Comparison of ENCODE assay signal across 9 mouse cellular contexts in the genomic region with DNA sequence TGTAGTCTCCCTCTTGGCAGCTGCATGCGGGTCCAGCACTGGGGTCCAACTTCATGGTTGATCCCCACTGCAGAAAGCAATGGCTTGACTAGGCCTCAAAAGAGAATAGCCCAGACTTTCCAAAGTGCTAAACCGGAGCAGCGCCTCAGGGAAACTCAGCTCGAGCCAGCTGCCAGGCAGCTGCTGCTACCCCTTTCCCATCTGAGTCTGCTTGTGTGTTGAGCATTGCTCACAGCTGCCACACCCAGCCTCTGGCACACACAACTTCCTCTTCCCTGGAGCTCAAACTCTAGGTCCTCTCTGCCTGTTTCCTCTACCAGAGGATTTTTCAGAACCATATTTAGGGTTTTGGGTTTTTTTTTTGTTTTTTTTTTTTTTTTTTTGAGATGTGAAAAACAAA.
DNase-seq lines count a peak whose midpoint lies in the region; TF ChIP-seq lines count a peak whose summit lies in the region.
"Had no signal": no experiment of that assay in that cellular context is flagged by ENCODE, and none has a peak within 500 bp of the region (broad histone marks: within the 10 kb centered on the region; RNA-seq: fewer than 3 reads in every experiment).

No protein-coding gene starts in this region.

- H3K27ac ChIP-seq in spleen, adult 2 months (ENCODE audit: insufficient read depth, low read length): 0 out of 2 replicates have a peak overlapping the region, but pooled peaks have one; percentile 42
- peak overlapping the region; percentile 67 for H3K27ac ChIP-seq in brown adipose tissue, adult 24 weeks (replicated peaks; ENCODE audit: low read depth, low read length)
- H3K27ac ChIP-seq in hindbrain, embryonic 10.5 days: no peak overlapping the region
- H3K27ac ChIP-seq: heart, embryonic 15.5 days had no signal

- no peaks in the 10 kb centered on the region for H3K9me3 ChIP-seq in hindbrain, embryonic 10.5 days
- H3K9me3 ChIP-seq: heart, embryonic 15.5 days had no signal

- TF ChIP-seq CTCF in spleen, adult 2 months (IDR thresholded peaks at IDR 0.05; ENCODE audit: extremely low read depth, insufficient read depth, insufficient read length, insufficient replicate concordance): no peak

- no peak overlapping the region for H3K4me3 ChIP-seq in spleen, adult 2 months (ENCODE audit: extremely low read depth, insufficient read depth, insufficient read length)
- no peak overlapping the region for H3K4me3 ChIP-seq in brown adipose tissue, adult 24 weeks (ENCODE audit: insufficient read depth, low read depth, low read length)
- H3K4me3 ChIP-seq in myocyte: no peak overlapping the region
- H3K4me3 ChIP-seq in hindbrain, embryonic 10.5 days: no peak overlapping the region
- H3K4me3 ChIP-seq: heart, embryonic 15.5 days had no signal

- no peak for TF ChIP-seq POLR2A in spleen, adult 2 months (IDR thresholded peaks at IDR 0.05; ENCODE audit: low read depth, low read length)
- TF ChIP-seq POLR2A in myocyte (IDR thresholded peaks at IDR 0.05; ENCODE audit: insufficient read length, low read depth): peak; percentile 40

- no peak overlapping the region for H3ac ChIP-seq in myocyte (ENCODE audit: control insufficient read depth, insufficient read length)

- H3K27me3 ChIP-seq in spleen, adult 2 months (ENCODE audit: control insufficient read depth, insufficient read depth, low read length): no peaks in the 10 kb centered on the region
- no peaks in the 10 kb centered on the region for H3K27me3 ChIP-seq in myocyte (ENCODE audit: control insufficient read depth, insufficient read depth, insufficient read length)
- H3K27me3 ChIP-seq in hindbrain, embryonic 10.5 days (ENCODE audit: insufficient read depth, poor library complexity, severe bottlenecking): no peaks in the 10 kb centered on the region
- H3K27me3 ChIP-seq: heart, embryonic 15.5 days had no signal

- peaks cover 3% of the 10 kb centered on the region; the same call in 1 of the 2 replicates for H3K4me1 ChIP-seq in spleen, adult 2 months (ENCODE audit: control insufficient read depth, insufficient read depth, insufficient read length)
- no peaks in the 10 kb centered on the region for H3K4me1 ChIP-seq in brown adipose tissue, adult 24 weeks (ENCODE audit: control insufficient read depth, insufficient read depth, insufficient read length, low read length)
- H3K4me1 ChIP-seq in hindbrain, embryonic 10.5 days (replicated peaks): 0 out of 2 replicates have a peak, but pooled peaks cover 7% of the 10 kb centered on the region

- H3K36me3 ChIP-seq in spleen, adult 2 months (ENCODE audit: control insufficient read depth, insufficient read depth, low read length): no peaks in the 10 kb centered on the region
- H3K36me3 ChIP-seq in myocyte (ENCODE audit: control insufficient read depth, insufficient read depth): no peaks in the 10 kb centered on the region
- no peaks in the 10 kb centered on the region for H3K36me3 ChIP-seq in hindbrain, embryonic 10.5 days
- H3K36me3 ChIP-seq: heart, embryonic 15.5 days had no signal

- intact Hi-C loops in heart, postnatal 10 days (cut with DNase I): no loop called here
- intact Hi-C loops in left cerebral cortex, postnatal 14 days (cut with DNase I): no loop called here

- WGBS in spleen, adult 2 months: 44% methylated on average over 4 of the region's 4 CpGs
- 71% methylated on average over 4 of the region's 4 CpGs for WGBS in hindbrain, embryonic 10.5 days

- peak overlapping the region; percentile 62 for H3K4me2 ChIP-seq in myocyte (ENCODE audit: low read depth)
- H3K4me2 ChIP-seq: heart, embryonic 15.5 days had no signal

- no peaks in the 10 kb centered on the region for H3K79me2 ChIP-seq in myocyte (ENCODE audit: control insufficient read depth, insufficient read depth)

- peak in 1 of 2 experiments; percentile 17 for DNase-seq in spleen, adult 2 months (ENCODE audit: low read depth in 1 of 2, low spot score in 2 of 2)
- DNase-seq in spleen, postnatal 4 days (ENCODE audit: low spot score in 2 of 2): no peak
- DNase-seq in heart, postnatal 10 days: peak; percentile 49 to 66
- no peak for DNase-seq in spleen, adult 18-20 months
- DNase-seq in hindbrain, embryonic 10.5 days (ENCODE audit: low spot score): no peak
- no peak for DNase-seq in left cerebral cortex, postnatal 14 days (ENCODE audit: low spot score in 2 of 2)

TF ChIP-seq in myocyte, 11 proteins besides CTCF, POLR2A, EP300 and RAD21:
- TF ChIP-seq TCF12 (IDR thresholded peaks at IDR 0.05; ENCODE audit: insufficient read depth, poor library complexity, severe bottlenecking) (peak; percentile 16), E2F4 (IDR thresholded peaks at IDR 0.05; ENCODE audit: insufficient read depth) (no peak), USF1 (IDR thresholded peaks at IDR 0.05; ENCODE audit: low read depth) (no peak), MAX (IDR thresholded peaks at IDR 0.05; ENCODE audit: low read depth) (no peak), MYOD1 (IDR thresholded peaks at IDR 0.05; ENCODE audit: control insufficient read depth in 1 of 3, insufficient read length in 2 of 3, low read depth in 2 of 3) (peak; percentile 81 to 96 (median 90)), SRF (IDR thresholded peaks at IDR 0.05; ENCODE audit: control insufficient read depth, insufficient read length, low read depth) (no peak), CEBPB (IDR thresholded peaks at IDR 0.05; ENCODE audit: insufficient read depth, poor library complexity, severe bottlenecking) (no peak), POLR2AphosphoS2 (IDR thresholded peaks at IDR 0.05; ENCODE audit: insufficient read length, low read depth) (no peak), REST (IDR thresholded peaks at IDR 0.05; ENCODE audit: insufficient read depth, insufficient read length) (no peak), TCF3 (IDR thresholded peaks at IDR 0.05; ENCODE audit: insufficient read length, low read depth) (peak; percentile 72), MYOG (IDR thresholded peaks at IDR 0.05; ENCODE audit: control insufficient read depth in 1 of 3, insufficient read depth in 1 of 3, insufficient read length in 2 of 3, low read depth in 2 of 3) (peak; percentile 81 to 94 (median 90))

Comparison
In these comparisons a context has a peak if more than half of its experiments do, and no peak if none do; other contexts are left out.
1. DNase-seq: peak in heart, postnatal 10 days (2 of 2); none in spleen, postnatal 4 days (0 of 2), spleen, adult 18-20 months (0 of 2), hindbrain, embryonic 10.5 days (single experiment) and left cerebral cortex, postnatal 14 days (0 of 2).